Mouse (Mus musculus) E14TG2a.4 (cell line): ENCODE measurements at regions not wholly inside any gene's neighbourhood (a gene's known extent, or its start where the extent isn't known, plus 50 kb on each side); places are given as distances from the start of the nearest gene placed in this dataset.

Experiments used
- CTCF ChIP-seq: conservative IDR thresholded peaks from 2 replicates; pipeline ENCODE4 v1.5.1; 2014; ENCODE audit warnings: low read length
- POU5F1 ChIP-seq: IDR thresholded peaks from 2 replicates; pipeline ENCODE4 v1.6.1; 2014; ENCODE audit warnings: low read length, borderline replicate concordance

- TF ChIP-seq CTCF (no peak), POU5F1 (no peak)
These were observed 129.7 kb upstream of the Col3a1 start for GRCm38 (mm10) chr1:45181632-45182031.
